Mouse (Mus musculus) small intestine, adult 2 months (tissue): Measurements from ENCODE around the gene Mob3a.

Source experiments
- CTCF ChIP-seq: fragments of 200-500 bp; IDR thresholded peaks from 2 replicates; pipeline ENCODE4 v1.5.1; 2012; ENCODE audit warnings: low read depth, mild to moderate bottlenecking, control low read depth, inconsistent platforms, low read length, moderate library complexity, mixed read lengths; ENCODE audit not compliant: insufficient replicate concordance, insufficient read length; ENCODE audit errors: extremely low read depth
- POLR2A ChIP-seq: fragments of 200-500 bp; IDR thresholded peaks from 2 replicates; pipeline ENCODE4 v1.6.1; 2012; ENCODE audit warnings: low read depth, mild to moderate bottlenecking, control low read depth, inconsistent platforms, low read length, moderate library complexity

GRCm38 (mm10) chr10:80663485-80664196 is 38.1 kb downstream of the Mob3a start:
- no peak for TF ChIP-seq CTCF
- TF ChIP-seq POLR2A = no peak
